In the genomic region with DNA sequence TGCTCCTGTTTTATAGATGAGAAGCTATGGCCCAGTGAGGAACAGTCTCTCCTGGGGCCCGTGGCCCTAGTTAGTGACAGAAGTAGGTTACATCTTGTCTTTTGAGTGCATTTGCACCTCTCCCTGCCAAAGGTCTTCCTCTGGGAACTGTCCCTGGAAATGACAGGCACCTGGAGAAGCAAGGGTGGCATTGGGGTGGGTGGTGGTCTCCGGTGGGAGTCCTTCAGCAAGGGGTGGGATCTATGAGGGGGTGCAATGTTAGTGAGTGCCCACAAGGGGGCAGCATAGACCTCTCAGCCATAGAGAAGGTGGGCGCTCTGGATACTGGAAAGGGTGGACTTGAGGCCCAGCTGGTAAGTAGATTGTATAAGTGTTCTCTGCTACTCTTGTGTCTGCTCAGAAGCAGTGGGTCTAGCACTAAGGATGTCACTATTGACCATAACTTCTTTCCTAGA, we compare ENCODE assay signal across 10 mouse cellular contexts. TPM values are rescaled to one million over a fixed set of nuclear protein-coding genes. Genes with fewer than 3 reads are reported as not detected.
DNase-seq lines count a peak whose midpoint lies in the region; ATAC-seq and TF ChIP-seq lines count a peak whose summit lies in the region.
"Had no signal": no experiment of that assay in that cellular context is flagged by ENCODE, and none has a peak within 500 bp of the region (broad histone marks: within the 10 kb centered on the region; RNA-seq: fewer than 3 reads in every experiment).

No protein-coding gene starts in this region.

- no peak overlapping the region for H3K4me3 ChIP-seq in lung, adult 2 months (replicated peaks; ENCODE audit: extremely low read depth, low read depth, low read length)
- no peak overlapping the region for H3K4me3 ChIP-seq in midbrain, postnatal 0 days (ENCODE audit: low read depth, low read length)

- no peak overlapping the region for H3K9ac ChIP-seq in midbrain, postnatal 0 days (replicated peaks; ENCODE audit: low read length, poor library complexity, severe bottlenecking)

- peak; percentile 72 for TF ChIP-seq CTCF in lung, adult 2 months (IDR thresholded peaks at IDR 0.05; ENCODE audit: insufficient read depth, low read length)
- TF ChIP-seq CTCF in midbrain, postnatal 0 days (IDR thresholded peaks at IDR 0.05), result peak; percentile 95

- peaks cover 21% of the 10 kb centered on the region for H3K36me3 ChIP-seq in midbrain, postnatal 0 days (ENCODE audit: insufficient read depth, low read length)

- no peaks in the 10 kb centered on the region for H3K27me3 ChIP-seq in midbrain, postnatal 0 days (ENCODE audit: insufficient read depth, low read length)

- 65% methylated on average over 3 of the region's 3 CpGs for WGBS in lung, adult 2 months
- WGBS in midbrain, postnatal 0 days, result 63% methylated on average over 3 of the region's 3 CpGs

- no peaks in the 10 kb centered on the region for H3K4me1 ChIP-seq in lung, adult 2 months (ENCODE audit: control insufficient read depth, insufficient read depth, low read length)
- H3K4me1 ChIP-seq in midbrain, postnatal 0 days (ENCODE audit: insufficient read depth, low read length), result no peaks in the 10 kb centered on the region

- DNase-seq in adrenal gland, postnatal 25 days, result peak; percentile 22
- no peak for DNase-seq in adrenal gland, postnatal 4 days (ENCODE audit: low spot score in 2 of 2)
- DNase-seq in lung, adult 2 months, result peak; percentile 14
- DNase-seq in lung, postnatal 25 days (ENCODE audit: low spot score), result no peak
- DNase-seq in embryo, embryonic 11.5 days (ENCODE audit: low read depth, low spot score), result peak; percentile 46
- DNase-seq in induced T-regulatory cell, adult 2 months (ENCODE audit: low read depth), result peak; percentile 55
- peak; percentile 79 for DNase-seq in midbrain, postnatal 0 days (ENCODE audit: low spot score)
- DNase-seq in right cerebral cortex, postnatal 14 days, result no peak

- TF ChIP-seq POLR2A in lung, adult 2 months (IDR thresholded peaks at IDR 0.05; ENCODE audit: borderline replicate concordance, extremely low read depth, low read depth, low read length), result no peak

- peak; percentile 29; the same call in 1 of the 2 replicates for ATAC-seq in midbrain, postnatal 0 days (ENCODE audit: low FRiP score)

- no peak overlapping the region for H3K4me2 ChIP-seq in midbrain, postnatal 0 days (ENCODE audit: low read depth, low read length, poor library complexity, severe bottlenecking)

- H3K27ac ChIP-seq in midbrain, postnatal 0 days (ENCODE audit: low read depth, low read length), result peak overlapping the region; percentile 59

- H3K9me3 ChIP-seq in midbrain, postnatal 0 days (ENCODE audit: low read length), result no peaks in the 10 kb centered on the region

RNA-seq across cellular contexts. Expression of a gene that starts 29.0 kb away (rescaled TPM):
- total RNA-seq in adrenal gland, postnatal 25 days (2021), result not detected in 2 replicates
- not detected for total RNA-seq in adrenal gland, postnatal 4 days (2021)
- polyA plus RNA-seq in lung, adult 2 months (2012; rRNA removed), result 0.05 and 0.07 TPM in 2 replicates
- 0.93 TPM in 1 of 2 replicates, not detected in the other for total RNA-seq in midbrain, postnatal 0 days (2014; rRNA removed)
- polyA plus RNA-seq in midbrain, postnatal 0 days (2015; fragmentation: Nextera tagmentation; extraction: Ambion mirVana), result 0.09 TPM in 1 of 2 replicates, not detected in the other
- polyA plus RNA-seq: heart, embryonic 14.5 days; neural tube, embryonic 14.5 days had no signal

RNA-seq across cellular contexts. Expression of a gene that starts 41.1 kb away (rescaled TPM):
- not detected in 2 replicates for total RNA-seq in adrenal gland, postnatal 25 days (2021)
- total RNA-seq in adrenal gland, postnatal 4 days (2021), result not detected
- polyA plus RNA-seq in lung, adult 2 months (2012; rRNA removed), result not detected in 2 replicates
- not detected in 2 replicates for total RNA-seq in midbrain, postnatal 0 days (2014; rRNA removed)
- not detected in 2 replicates for polyA plus RNA-seq in midbrain, postnatal 0 days (2015; fragmentation: Nextera tagmentation; extraction: Ambion mirVana)
- polyA plus RNA-seq: heart, embryonic 14.5 days; neural tube, embryonic 14.5 days had no signal

RNA-seq across cellular contexts. Expression of a gene that starts 48.9 kb away (rescaled TPM):
- total RNA-seq in adrenal gland, postnatal 25 days (2021), result 44.2 and 59.3 TPM in 2 replicates
- 10 to 100 TPM; 71.2 to 72.4 TPM for total RNA-seq in adrenal gland, postnatal 4 days (2021)
- 21.3 and 24.5 TPM in 2 replicates for polyA plus RNA-seq in lung, adult 2 months (2012; rRNA removed)
- 147 and 183 TPM in 2 replicates for total RNA-seq in midbrain, postnatal 0 days (2014; rRNA removed)
- polyA plus RNA-seq in midbrain, postnatal 0 days (2015; fragmentation: Nextera tagmentation; extraction: Ambion mirVana), result 40.7 and 47.7 TPM in 2 replicates

Comparison
In these comparisons a context has a peak if more than half of its experiments do, and no peak if none do; other contexts are left out.
1. DNase-seq: peak in adrenal gland, postnatal 25 days (single experiment), lung, adult 2 months (single experiment), embryo, embryonic 11.5 days (single experiment), induced T-regulatory cell, adult 2 months (single experiment) and midbrain, postnatal 0 days (single experiment); none in adrenal gland, postnatal 4 days (0 of 2), lung, postnatal 25 days (single experiment) and right cerebral cortex, postnatal 14 days (single experiment).